Mouse (Mus musculus) heart, adult 2 months (tissue): ENCODE data around the gene Gnb1l.

Source experiments
- CTCF ChIP-seq: fragments of 200-600 bp; IDR thresholded peaks from 2 replicates; pipeline ENCODE4 v1.8.1; 2022; ENCODE audit warnings: antibody characterized with exemption, mild to moderate bottlenecking, moderate library complexity
- EP300 ChIP-seq: fragments of 200-500 bp; IDR thresholded peaks from 2 replicates; pipeline ENCODE4 v1.6.1; 2011; ENCODE audit warnings: low read depth, low read length, control low read depth; ENCODE audit not compliant: insufficient read depth
- POLR2A ChIP-seq: fragments of 200-500 bp; IDR thresholded peaks from 2 replicates; pipeline ENCODE4 v1.6.1; 2011; ENCODE audit warnings: mild to moderate bottlenecking, low read depth, low read length, control low read depth; ENCODE audit not compliant: insufficient read depth

- TF ChIP-seq CTCF (no peak), POLR2A (no peak), EP300 (no peak)
These were observed 107.2 kb downstream of the Gnb1l start for GRCm38 (mm10) chr16:18605705-18606104.
